Mouse (Mus musculus) megakaryocyte-erythroid progenitor cell, adult 5-6 weeks (primary cell): ENCODE data around the gene Rftn1. TPM values are rescaled to one million over a fixed set of nuclear protein-coding genes. Genes with fewer than 3 reads are reported as not detected.

ENCODE experiments used
- ATAC-seq: replicated peaks from 2 replicates; pipeline ENCODE4 v1.8.0; 2016; ENCODE audit warnings: mild to moderate bottlenecking, inconsistent platforms; ENCODE audit not compliant: severe bottlenecking, poor library complexity, low FRiP score, low TSS enrichment
- total RNA-seq, 2 experiments: library from RNA; stranded (forward) in 1 of 2; stranded (reverse) in 1 of 2; fragments of 200-1000, 215-1000 nt in 1 of 2; fragments of >200 nt in 1 of 2; fragmentation: Nextera tagmentation in 1 of 2; gene quantifications; 2 replicates each; pipeline ENCODE4 v1.2.3; 2014 to 2017

The Rftn1 gene
- total RNA-seq, 2 experiments from 2014 or later: 31.1 to 39.0 TPM

GRCm38 (mm10) chr17:50052741-50053468 lies 137.6 kb downstream of the Rftn1 start:
- peak; percentile 32; the same call in 1 of the 2 replicates for ATAC-seq

DNA sequence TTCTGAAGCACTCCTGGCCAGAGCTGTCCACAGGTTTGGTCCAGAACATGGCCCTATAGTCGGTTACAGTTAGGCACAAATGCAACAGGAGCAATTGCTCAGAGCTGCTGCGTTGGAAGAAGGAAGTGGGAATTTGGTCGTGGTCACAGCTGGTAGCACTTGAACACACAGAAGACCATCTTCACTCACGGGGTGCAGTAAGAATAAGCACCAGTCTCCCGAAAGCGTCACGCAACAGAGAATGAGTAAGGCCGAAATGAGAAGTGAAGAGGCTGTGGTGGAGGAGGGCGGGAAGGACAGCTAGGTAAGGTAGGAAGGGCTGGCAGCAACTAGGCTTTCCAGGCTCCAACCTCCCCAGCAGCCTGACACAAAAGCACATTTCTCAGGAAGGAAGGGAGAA lies 140.0 kb downstream of the Rftn1 start:
- no peak for ATAC-seq

GRCm38 (mm10) chr17:50048209-50048608 lies 142.3 kb downstream of the Rftn1 start:
- ATAC-seq: no peak

GRCm38 (mm10) chr17:50047182-50047581 lies 143.3 kb downstream of the Rftn1 start:
- ATAC-seq: no peak

DNA sequence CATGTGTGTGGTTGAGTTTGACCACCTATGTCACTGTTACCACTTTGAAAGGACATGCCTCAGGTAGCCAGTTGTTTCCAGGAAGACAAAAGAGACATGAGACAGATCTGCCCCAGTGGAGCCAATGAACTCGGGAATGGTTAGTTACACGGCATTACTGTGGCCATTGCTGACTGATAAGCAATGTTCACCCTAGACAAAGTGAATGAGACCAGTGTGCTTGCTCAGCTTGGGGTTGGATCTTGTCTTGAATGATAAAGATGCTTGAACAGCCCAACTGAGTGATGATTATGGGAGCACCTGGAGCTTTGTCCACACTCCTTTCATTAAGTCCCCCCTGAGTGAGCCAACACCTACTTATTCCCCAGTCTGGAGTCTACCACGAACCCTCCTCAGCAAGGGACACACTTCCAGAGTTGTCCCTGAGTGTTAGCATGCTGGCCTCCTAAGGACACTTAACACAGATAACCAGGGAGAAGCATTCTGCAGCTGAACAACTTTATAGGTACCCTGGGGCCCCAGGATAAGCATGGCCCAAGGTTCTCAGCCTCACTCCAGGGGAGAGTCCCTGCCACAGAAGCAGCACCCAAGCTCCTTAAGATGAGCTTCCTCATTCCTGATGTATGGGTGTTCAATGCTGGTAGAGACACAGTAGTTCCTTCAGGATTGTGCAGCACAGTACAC lies 149.6 kb downstream of the Rftn1 start:
- peak; percentile 42 for ATAC-seq

DNA sequence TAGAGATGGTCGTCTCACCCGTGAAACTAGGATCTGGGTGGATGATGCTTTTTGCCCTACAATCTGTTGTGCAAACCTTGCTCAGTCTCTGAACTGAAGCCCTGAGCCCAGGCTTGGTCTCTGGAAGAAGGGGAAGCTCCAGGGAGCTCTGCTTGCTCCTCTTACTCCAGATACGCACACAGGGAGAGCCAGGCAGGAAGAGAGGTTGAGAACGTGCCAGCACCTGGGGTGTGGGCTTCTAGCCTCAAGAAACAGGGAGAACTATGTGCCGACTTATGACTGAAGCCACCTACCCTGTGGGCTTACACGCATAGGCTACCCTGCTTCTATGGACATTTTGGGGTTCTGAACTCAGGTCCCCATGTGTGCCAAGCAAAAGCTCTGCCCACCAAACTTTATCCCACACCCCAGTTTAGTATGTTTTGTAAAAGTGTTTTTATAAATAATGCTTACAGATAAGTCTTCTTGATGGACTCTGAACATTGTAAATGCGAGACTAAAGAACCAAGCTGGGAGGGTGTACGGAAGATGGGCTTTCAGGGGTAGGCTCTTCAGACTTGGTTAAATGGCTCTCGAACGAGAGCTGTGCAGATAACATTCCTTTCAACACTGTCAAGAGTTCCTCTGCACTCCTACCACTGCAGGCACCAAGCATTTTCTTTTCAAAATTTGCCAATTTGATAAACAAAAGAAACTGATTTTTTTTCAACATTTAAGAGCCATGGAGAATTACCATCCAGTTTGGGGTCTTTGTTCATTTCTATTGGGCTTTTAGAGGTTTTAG lies 152.4 kb downstream of the Rftn1 start:
- ATAC-seq: no peak

DNA sequence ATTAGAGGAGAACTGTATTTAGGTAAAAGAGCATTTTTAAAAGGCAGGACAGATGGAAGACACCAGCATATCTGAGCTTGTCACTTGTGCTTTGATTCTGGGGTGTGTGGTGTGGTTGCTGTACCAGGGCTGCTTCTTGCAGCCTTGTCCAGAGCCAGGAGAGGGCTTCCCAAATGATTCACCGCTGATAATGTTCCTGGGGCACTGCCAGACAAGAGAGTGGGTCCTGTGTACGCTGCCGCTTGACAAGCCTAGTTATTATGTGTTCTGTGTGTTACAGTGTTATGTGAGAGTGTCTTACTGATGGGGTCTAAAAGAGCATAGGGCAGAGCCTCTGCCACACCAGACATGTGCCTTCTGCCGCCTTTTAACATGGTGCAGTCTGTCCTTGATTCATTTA lies 153.1 kb downstream of the Rftn1 start:
- no peak for ATAC-seq

- ATAC-seq: no peak
Observed at GRCm38 (mm10) chr17:50036751-50037385, 153.6 kb downstream of the Rftn1 start.

DNA sequence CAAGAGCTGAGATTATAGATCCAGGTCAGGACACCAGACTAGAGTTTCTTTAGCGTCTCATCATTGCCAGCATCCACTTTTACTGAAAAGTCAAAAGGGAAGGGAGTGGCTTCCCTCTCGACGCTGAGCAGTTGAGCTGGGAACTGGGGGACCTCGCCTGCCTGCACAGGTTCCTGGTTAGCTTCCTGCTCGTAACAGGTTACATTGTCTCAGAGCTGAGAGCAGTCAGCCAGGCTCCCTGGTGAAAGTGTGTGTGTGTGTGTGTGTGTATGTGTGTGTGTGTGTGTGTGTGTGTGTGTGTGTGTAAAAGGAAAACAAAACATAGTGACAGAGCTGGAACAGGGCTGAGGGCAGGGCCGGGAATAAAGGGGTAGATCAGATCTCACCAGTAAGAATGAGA lies 156.8 kb downstream of the Rftn1 start:
- no peak for ATAC-seq

- peak; percentile 69 for ATAC-seq
Observed at GRCm38 (mm10) chr17:50031548-50032491, 158.7 kb downstream of the Rftn1 start.

- ATAC-seq: peak; percentile 64
Observed at GRCm38 (mm10) chr17:50025651-50026050, 164.8 kb downstream of the Rftn1 start.

DNA sequence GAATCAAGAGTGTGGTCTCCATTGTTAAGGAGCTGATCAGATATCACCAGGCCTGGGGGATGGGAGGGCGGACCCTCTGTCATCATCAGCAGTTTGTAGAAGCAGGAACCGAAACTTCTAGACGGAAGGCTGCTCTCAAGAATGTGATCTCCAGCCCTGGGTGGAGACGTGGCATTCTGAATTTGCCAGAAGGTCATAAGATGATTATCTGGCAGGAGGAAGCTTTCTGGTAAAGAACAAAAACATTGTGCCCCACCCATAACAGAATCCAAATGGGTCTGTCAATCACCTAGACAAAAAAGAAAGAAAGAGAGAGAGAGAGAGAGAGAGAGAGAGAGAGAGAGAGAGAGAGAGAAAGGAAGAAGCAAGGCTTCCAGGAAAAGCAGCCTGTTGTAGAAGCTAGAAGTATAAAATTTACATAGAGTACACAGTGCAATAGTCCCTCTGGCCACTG lies 165.3 kb downstream of the Rftn1 start:
- ATAC-seq: peak; percentile 32

DNA sequence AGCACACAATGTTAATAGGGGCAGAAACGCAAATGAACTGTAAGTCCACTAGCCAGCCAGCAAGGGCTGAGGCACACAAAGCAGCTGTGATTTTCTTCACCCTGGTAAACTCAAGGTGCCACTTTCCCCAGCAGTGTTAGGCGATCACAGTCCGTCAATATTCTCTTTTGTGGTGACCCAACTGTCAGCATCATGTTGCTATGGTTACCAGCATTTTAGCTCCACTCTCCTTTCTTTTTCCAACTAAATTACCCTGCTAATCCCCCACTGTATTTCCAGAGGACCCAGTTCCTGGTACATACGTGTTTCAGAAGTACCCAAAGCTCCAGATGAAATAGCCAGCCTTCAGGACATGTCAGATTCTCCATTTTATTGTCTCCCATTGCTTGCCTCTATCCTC lies 169.1 kb downstream of the Rftn1 start:
- no peak for ATAC-seq

DNA sequence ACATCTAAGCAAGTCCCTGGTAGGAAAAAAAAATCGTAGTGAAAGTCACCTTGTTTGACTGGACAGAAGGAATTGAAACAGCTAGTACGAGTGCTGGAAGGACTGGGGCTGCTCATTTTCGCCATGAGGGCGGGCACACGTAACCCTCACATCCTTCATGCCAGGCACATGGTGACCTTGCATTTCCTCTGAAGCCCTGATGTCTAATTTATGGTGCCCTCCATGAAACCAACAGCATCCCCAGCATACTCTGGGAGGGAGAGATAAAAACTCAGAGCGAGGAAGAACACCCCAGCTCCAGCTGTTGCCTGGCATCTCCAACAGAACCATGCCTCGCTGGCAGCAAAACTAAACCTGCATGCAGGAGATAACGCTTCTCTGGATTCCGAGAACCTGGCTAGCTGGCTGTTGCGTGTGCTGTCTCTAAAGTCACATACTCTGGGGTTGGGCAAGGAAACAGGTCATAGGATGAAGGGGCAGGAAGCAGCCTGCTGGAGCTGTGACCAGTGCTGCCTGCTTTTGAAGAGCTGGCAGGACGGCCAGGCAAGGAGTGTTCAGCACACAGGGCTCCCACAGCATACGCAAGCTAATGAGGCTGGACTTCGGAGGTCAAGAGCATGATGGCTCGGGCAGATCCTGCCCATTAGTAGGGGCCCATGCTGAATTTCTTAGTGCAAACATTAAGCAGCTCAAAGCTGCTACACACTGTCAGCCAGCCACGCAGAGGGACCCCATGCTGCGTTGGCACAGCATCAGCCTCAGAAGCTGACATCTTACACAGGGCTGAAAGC lies 170.1 kb downstream of the Rftn1 start:
- peak; percentile 91 for ATAC-seq

- ATAC-seq: no peak; the same call in 1 of the 2 replicates
Observed at GRCm38 (mm10) chr17:50019819-50020210, 170.7 kb downstream of the Rftn1 start.

- ATAC-seq: peak; percentile 77
Observed at GRCm38 (mm10) chr17:50019090-50019489, 171.4 kb downstream of the Rftn1 start.

GRCm38 (mm10) chr17:50014708-50015107 lies 175.8 kb downstream of the Rftn1 start:
- ATAC-seq: no peak

DNA sequence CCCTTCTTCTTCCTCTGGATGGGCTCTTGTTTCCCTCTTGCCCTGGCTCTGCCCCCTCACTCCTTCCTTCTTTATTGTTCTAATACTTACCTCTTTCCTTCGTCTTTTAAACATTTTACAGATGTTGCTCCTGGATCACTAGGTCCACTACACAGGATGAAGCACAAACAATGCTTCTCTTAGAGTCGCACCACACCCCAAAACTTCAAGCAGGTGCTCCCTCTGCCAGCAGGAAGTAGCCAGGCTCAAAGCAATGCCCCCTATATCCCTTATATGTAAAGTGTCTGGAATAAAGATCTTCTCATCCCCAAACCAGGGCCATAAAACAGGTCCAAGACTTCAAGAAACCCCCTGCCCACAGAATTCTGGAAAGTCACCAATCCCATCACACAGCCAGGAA lies 176.6 kb downstream of the Rftn1 start:
- ATAC-seq: no peak
